Mouse (Mus musculus): Measurements from ENCODE around the gene Higd1c. TPM values are rescaled to one million over a fixed set of nuclear protein-coding genes. Genes with fewer than 3 reads are reported as not detected.

Higd1c gene
- polyA plus RNA-seq, 1 experiment from 2014 or later, result not detected

- Histone ChIP-seq H3K4me3 (ENCODE audit: low read depth, low read length) (no peak overlapping the region), H3K27ac (ENCODE audit: low read depth, low read length) (no peak overlapping the region), H3K9me3 (ENCODE audit: control insufficient read depth, low read length) (no peaks in the 10 kb centered on the region), H3K36me3 (ENCODE audit: control insufficient read depth, insufficient read depth, low read length) (no peaks in the 10 kb centered on the region), H3K27me3 (ENCODE audit: control insufficient read depth, insufficient read depth, low read length) (no peaks in the 10 kb centered on the region), H3K4me1 (replicated peaks; ENCODE audit: control insufficient read depth, insufficient read depth, low read length) (no peaks in the 10 kb centered on the region), H3K9ac (ENCODE audit: low read length) (no peak overlapping the region), H3K4me2 (ENCODE audit: low read depth, low read length, severe bottlenecking) (no peak overlapping the region)
- ATAC-seq (replicated peaks; ENCODE audit: low FRiP score), result no peak
- peak; percentile 23 for DNase-seq (ENCODE audit: low spot score)
- WGBS, result 91% methylated on average over 8 of the region's 8 CpGs
Measured at GRCm38 (mm10) chr15:100379658-100380057, 15.3 kb downstream of the Higd1c start.

DNA sequence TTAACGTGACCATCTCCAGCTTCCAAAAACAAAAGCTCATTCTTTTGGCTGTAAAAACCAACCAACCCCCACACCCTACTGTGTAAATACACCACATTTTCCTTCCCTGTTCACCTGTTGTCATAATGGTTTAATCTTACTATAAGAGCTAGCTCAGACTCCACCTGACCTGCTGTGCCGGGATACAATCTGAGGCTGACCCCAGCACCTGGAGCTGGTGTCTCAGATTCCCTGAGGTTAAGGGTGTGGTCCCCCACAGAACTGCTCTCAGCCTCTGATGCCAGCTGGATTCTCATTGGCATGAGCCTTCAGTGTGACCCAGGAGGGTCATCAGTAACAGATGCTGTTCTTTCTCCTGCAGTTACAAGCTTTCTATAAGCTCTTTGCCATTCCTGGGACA is 15.8 kb downstream of the Higd1c start:
- DNase-seq (ENCODE audit: low spot score) (peak; percentile 44), ATAC-seq (replicated peaks; ENCODE audit: low FRiP score) (no peak)
- Histone ChIP-seq H3K36me3 (ENCODE audit: control insufficient read depth, insufficient read depth, low read length) (no peaks in the 10 kb centered on the region), H3K4me1 (replicated peaks; ENCODE audit: control insufficient read depth, insufficient read depth, low read length) (no peaks in the 10 kb centered on the region), H3K27ac (ENCODE audit: low read depth, low read length) (no peak overlapping the region), H3K27me3 (ENCODE audit: control insufficient read depth, insufficient read depth, low read length) (no peaks in the 10 kb centered on the region), H3K9me3 (ENCODE audit: control insufficient read depth, low read length) (no peaks in the 10 kb centered on the region), H3K4me3 (ENCODE audit: low read depth, low read length) (no peak overlapping the region), H3K9ac (ENCODE audit: low read length) (no peak overlapping the region), H3K4me2 (ENCODE audit: low read depth, low read length, severe bottlenecking) (no peak overlapping the region)
- 70% methylated on average over 2 of the region's 2 CpGs for WGBS

GRCm38 (mm10) chr15:100385705-100386104 is 21.4 kb downstream of the Higd1c start:
- ATAC-seq (replicated peaks; ENCODE audit: low FRiP score), result no peak
- DNase-seq (ENCODE audit: low spot score), result no peak
- Histone ChIP-seq H3K4me1 (replicated peaks; ENCODE audit: control insufficient read depth, insufficient read depth, low read length) (no peaks in the 10 kb centered on the region), H3K9me3 (ENCODE audit: control insufficient read depth, low read length) (no peaks in the 10 kb centered on the region), H3K4me3 (ENCODE audit: low read depth, low read length) (no peak overlapping the region), H3K27me3 (ENCODE audit: control insufficient read depth, insufficient read depth, low read length) (no peaks in the 10 kb centered on the region), H3K36me3 (ENCODE audit: control insufficient read depth, insufficient read depth, low read length) (no peaks in the 10 kb centered on the region), H3K9ac (ENCODE audit: low read length) (no peak overlapping the region), H3K27ac (ENCODE audit: low read depth, low read length) (no peak overlapping the region), H3K4me2 (ENCODE audit: low read depth, low read length, severe bottlenecking) (no peak overlapping the region)
- WGBS, result 91% methylated on average over 9 of the region's 9 CpGs

DNA sequence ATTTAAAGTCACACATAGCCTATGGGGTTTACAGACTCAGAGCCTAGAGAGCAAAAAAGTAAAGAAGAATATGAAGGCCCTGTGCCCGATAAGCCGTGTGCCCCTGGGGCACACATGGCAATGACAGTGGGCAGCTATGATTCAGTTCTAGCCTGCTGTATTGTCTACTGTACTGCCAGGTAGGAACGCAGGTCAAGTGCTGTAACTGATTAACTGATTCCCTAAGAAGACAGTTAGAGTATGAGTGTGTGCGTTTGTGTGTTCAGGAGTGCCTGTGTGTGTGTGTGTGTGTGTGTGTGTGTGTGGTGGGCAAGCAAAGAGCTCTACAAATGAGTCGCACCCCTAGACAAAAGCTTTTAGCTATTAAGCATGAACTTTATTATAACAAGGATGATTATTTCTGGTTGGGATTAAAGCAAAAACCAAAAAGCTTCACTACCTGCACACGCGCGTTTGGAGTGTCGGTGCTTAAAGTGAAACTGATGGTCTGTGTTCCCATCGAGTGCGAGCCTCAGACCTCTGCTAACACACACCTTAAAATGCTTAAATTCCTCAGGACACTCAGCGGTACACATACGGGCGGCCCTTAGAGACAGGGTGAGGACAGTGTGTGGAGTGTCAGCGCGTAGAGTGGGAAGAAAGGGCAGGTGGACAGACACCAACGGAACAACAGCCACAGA is 23.3 kb downstream of the Higd1c start:
- DNase-seq (ENCODE audit: low spot score) (no peak), ATAC-seq (replicated peaks; ENCODE audit: low FRiP score) (no peak)
- 96% methylated on average over 17 of the region's 17 CpGs for WGBS
- Histone ChIP-seq H3K4me1 (replicated peaks; ENCODE audit: control insufficient read depth, insufficient read depth, low read length) (no peaks in the 10 kb centered on the region), H3K9me3 (ENCODE audit: control insufficient read depth, low read length) (no peaks in the 10 kb centered on the region), H3K9ac (ENCODE audit: low read length) (no peak overlapping the region), H3K27ac (ENCODE audit: low read depth, low read length) (no peak overlapping the region), H3K36me3 (ENCODE audit: control insufficient read depth, insufficient read depth, low read length) (no peaks in the 10 kb centered on the region), H3K4me3 (ENCODE audit: low read depth, low read length) (no peak overlapping the region), H3K4me2 (ENCODE audit: low read depth, low read length, severe bottlenecking) (no peak overlapping the region), H3K27me3 (ENCODE audit: control insufficient read depth, insufficient read depth, low read length) (no peaks in the 10 kb centered on the region)

DNA sequence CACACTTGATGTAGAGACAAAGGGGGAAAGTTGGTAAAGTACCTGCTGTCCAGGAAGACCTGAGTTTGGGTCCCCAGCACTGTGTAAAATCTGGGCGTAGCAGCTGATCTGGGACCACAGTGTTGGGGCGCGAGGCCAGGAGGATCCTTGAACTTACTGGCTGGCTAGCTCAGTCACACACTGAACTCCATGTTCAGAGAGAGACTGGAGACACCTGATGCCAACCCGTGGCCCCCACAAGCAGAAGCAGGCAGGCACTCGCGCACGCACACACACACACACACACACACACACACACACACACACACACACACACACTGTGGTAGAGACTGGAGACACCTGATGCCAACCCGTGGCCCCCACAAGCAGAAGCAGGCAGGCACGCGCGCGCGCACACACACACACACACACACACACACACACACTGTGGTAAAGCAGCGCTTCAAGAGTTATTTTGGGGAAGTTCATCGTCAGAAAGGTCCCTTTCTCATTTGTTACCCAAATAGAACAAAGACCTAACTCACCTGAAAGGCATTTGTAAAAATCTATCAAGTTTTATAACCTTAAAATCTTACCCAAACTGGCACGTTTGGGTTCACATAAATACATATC is 24.0 kb downstream of the Higd1c start:
- no peak overlapping the region for H3K4me2 ChIP-seq (ENCODE audit: low read depth, low read length, severe bottlenecking)
- H3K4me3 ChIP-seq (ENCODE audit: low read depth, low read length), result no peak overlapping the region
- H3K4me1 ChIP-seq (replicated peaks; ENCODE audit: control insufficient read depth, insufficient read depth, low read length), result no peaks in the 10 kb centered on the region
- no peak overlapping the region for H3K27ac ChIP-seq (ENCODE audit: low read depth, low read length)
- H3K36me3 ChIP-seq (ENCODE audit: control insufficient read depth, insufficient read depth, low read length), result no peaks in the 10 kb centered on the region
- no peak for ATAC-seq (replicated peaks; ENCODE audit: low FRiP score)
- WGBS, result 89% methylated on average over 16 of the region's 16 CpGs
- DNase-seq (ENCODE audit: low spot score), result no peak
- H3K9me3 ChIP-seq (ENCODE audit: control insufficient read depth, low read length), result no peaks in the 10 kb centered on the region
- H3K27me3 ChIP-seq (ENCODE audit: control insufficient read depth, insufficient read depth, low read length), result no peaks in the 10 kb centered on the region
- H3K9ac ChIP-seq (ENCODE audit: low read length), result no peak overlapping the region

- H3K36me3 ChIP-seq (ENCODE audit: control insufficient read depth, insufficient read depth, low read length), result no peaks in the 10 kb centered on the region
- WGBS, result 60% methylated on average over 9 of the region's 9 CpGs
- no peak overlapping the region for H3K27ac ChIP-seq (ENCODE audit: low read depth, low read length)
- H3K9me3 ChIP-seq (ENCODE audit: control insufficient read depth, low read length), result no peaks in the 10 kb centered on the region
- no peak overlapping the region for H3K4me3 ChIP-seq (ENCODE audit: low read depth, low read length)
- H3K4me2 ChIP-seq (ENCODE audit: low read depth, low read length, severe bottlenecking), result no peak overlapping the region
- no peak overlapping the region for H3K9ac ChIP-seq (ENCODE audit: low read length)
- ATAC-seq (replicated peaks; ENCODE audit: low FRiP score) (no peak), DNase-seq (ENCODE audit: low spot score) (no peak)
- H3K27me3 ChIP-seq (ENCODE audit: control insufficient read depth, insufficient read depth, low read length), result no peaks in the 10 kb centered on the region
- no peaks in the 10 kb centered on the region for H3K4me1 ChIP-seq (replicated peaks; ENCODE audit: control insufficient read depth, insufficient read depth, low read length)
Measured at GRCm38 (mm10) chr15:100388886-100389285, 24.5 kb downstream of the Higd1c start.

DNA sequence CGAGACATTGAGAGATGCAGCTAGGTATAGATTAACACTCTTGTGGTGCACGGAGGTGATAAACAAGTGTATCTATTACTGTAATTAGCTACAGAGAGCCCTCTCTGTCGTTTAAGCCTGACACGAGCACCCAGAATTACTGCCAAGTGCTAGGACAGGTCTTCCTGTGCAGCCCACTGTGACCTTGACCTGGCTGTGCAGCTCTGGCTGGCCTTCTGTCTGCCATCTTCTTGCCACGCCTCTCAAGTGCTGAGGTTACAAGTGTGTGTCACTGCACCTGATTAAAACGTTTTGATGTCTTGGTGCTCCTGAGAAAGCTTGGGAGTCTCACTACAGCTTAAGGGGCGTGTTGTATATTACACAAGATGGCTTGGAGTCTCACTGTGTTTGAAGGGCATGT is 26.7 kb downstream of the Higd1c start:
- no peak overlapping the region for H3K4me3 ChIP-seq (ENCODE audit: low read depth, low read length)
- 84% methylated on average over 7 of the region's 7 CpGs for WGBS
- no peaks in the 10 kb centered on the region; the same call in 1 of the 2 replicates for H3K36me3 ChIP-seq (ENCODE audit: control insufficient read depth, insufficient read depth, low read length)
- ATAC-seq (replicated peaks; ENCODE audit: low FRiP score) (no peak), DNase-seq (ENCODE audit: low spot score) (no peak)
- H3K27me3 ChIP-seq (ENCODE audit: control insufficient read depth, insufficient read depth, low read length), result no peaks in the 10 kb centered on the region
- H3K9ac ChIP-seq (ENCODE audit: low read length), result no peak overlapping the region
- H3K4me2 ChIP-seq (ENCODE audit: low read depth, low read length, severe bottlenecking), result no peak overlapping the region
- H3K9me3 ChIP-seq (ENCODE audit: control insufficient read depth, low read length), result no peaks in the 10 kb centered on the region
- H3K27ac ChIP-seq (ENCODE audit: low read depth, low read length), result no peak overlapping the region
- no peaks in the 10 kb centered on the region for H3K4me1 ChIP-seq (replicated peaks; ENCODE audit: control insufficient read depth, insufficient read depth, low read length)

DNA sequence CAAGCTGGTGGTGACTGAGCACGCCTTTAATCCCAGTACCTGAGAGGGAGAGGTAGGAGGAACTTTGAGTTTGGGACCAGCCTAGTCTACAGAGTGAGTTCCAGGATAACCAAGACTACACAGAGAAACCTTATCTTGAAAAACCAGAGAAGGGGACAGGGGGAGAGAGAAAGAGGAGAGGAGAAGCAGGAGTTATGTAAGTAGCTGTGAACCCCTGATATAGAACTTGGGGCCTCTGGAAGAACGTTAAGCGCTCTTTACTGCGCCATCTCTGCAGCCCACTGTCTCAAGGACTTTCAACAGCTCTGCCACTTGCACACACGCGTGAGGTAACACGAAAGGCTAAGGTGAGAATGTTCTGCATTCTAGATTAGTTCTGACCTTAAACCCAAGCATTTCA is 27.3 kb downstream of the Higd1c start:
- H3K4me3 ChIP-seq (ENCODE audit: low read depth, low read length), result no peak overlapping the region
- 96% methylated on average over 7 of the region's 7 CpGs for WGBS
- ATAC-seq (replicated peaks; ENCODE audit: low FRiP score), result no peak
- no peaks in the 10 kb centered on the region; the same call in 1 of the 2 replicates for H3K36me3 ChIP-seq (ENCODE audit: control insufficient read depth, insufficient read depth, low read length)
- no peak for DNase-seq (ENCODE audit: low spot score)
- no peaks in the 10 kb centered on the region for H3K4me1 ChIP-seq (replicated peaks; ENCODE audit: control insufficient read depth, insufficient read depth, low read length)
- no peak overlapping the region for H3K4me2 ChIP-seq (ENCODE audit: low read depth, low read length, severe bottlenecking)
- no peaks in the 10 kb centered on the region for H3K27me3 ChIP-seq (ENCODE audit: control insufficient read depth, insufficient read depth, low read length)
- no peak overlapping the region for H3K9ac ChIP-seq (ENCODE audit: low read length)
- no peaks in the 10 kb centered on the region for H3K9me3 ChIP-seq (ENCODE audit: control insufficient read depth, low read length)
- no peak overlapping the region for H3K27ac ChIP-seq (ENCODE audit: low read depth, low read length)

GRCm38 (mm10) chr15:100393016-100393415 is 28.7 kb downstream of the Higd1c start:
- Histone ChIP-seq H3K4me1 (replicated peaks; ENCODE audit: control insufficient read depth, insufficient read depth, low read length) (no peaks in the 10 kb centered on the region), H3K4me2 (ENCODE audit: low read depth, low read length, severe bottlenecking) (no peak overlapping the region), H3K9ac (ENCODE audit: low read length) (no peak overlapping the region), H3K4me3 (ENCODE audit: low read depth, low read length) (no peak overlapping the region), H3K36me3 (ENCODE audit: control insufficient read depth, insufficient read depth, low read length) (peaks cover 5% of the 10 kb centered on the region; the same call in 1 of the 2 replicates), H3K27me3 (ENCODE audit: control insufficient read depth, insufficient read depth, low read length) (no peaks in the 10 kb centered on the region), H3K9me3 (ENCODE audit: control insufficient read depth, low read length) (no peaks in the 10 kb centered on the region), H3K27ac (ENCODE audit: low read depth, low read length) (no peak overlapping the region)
- no peak for ATAC-seq (replicated peaks; ENCODE audit: low FRiP score)
- 92% methylated on average over 11 of the region's 11 CpGs for WGBS
- DNase-seq (ENCODE audit: low spot score), result no peak
